Mouse (Mus musculus): ENCODE measurements at regions not wholly inside any gene's neighbourhood (a gene's known extent, or its start where the extent isn't known, plus 50 kb on each side); places are given as distances from the start of the nearest gene placed in this dataset.

GRCm38 (mm10) chr7:72968193-72968592 is 407.1 kb upstream of the Rgma start:
- H3K4me2 ChIP-seq: no peak overlapping the region
- H3K4me3 ChIP-seq: no peak overlapping the region
- ATAC-seq: no peak
- 65% methylated on average over 4 of the region's 4 CpGs for whole genome bisulfite sequencing (ENCODE audit: insufficient replicate concordance)
- H3K4me1 ChIP-seq: no peaks in the 10 kb centered on the region
- no peaks in the 10 kb centered on the region for H3K27me3 ChIP-seq (replicated peaks)
- H3K27ac ChIP-seq: no peak overlapping the region
- H3K9me3 ChIP-seq (replicated peaks): 0 out of 2 replicates have a peak, but pooled peaks cover 6% of the 10 kb centered on the region
- H3K9ac ChIP-seq: no peak overlapping the region
- no peaks in the 10 kb centered on the region for H3K36me3 ChIP-seq

- 59% methylated on average over 5 of the region's 5 CpGs for WGBS (ENCODE audit: insufficient replicate concordance)
- H3K4me2 ChIP-seq: no peak overlapping the region
- no peaks in the 10 kb centered on the region for H3K4me1 ChIP-seq
- H3K27ac ChIP-seq: no peak overlapping the region
- H3K4me3 ChIP-seq: no peak overlapping the region
- no peaks in the 10 kb centered on the region; the same call in 1 of the 2 replicates for H3K9me3 ChIP-seq (replicated peaks)
- no peak for ATAC-seq
- H3K36me3 ChIP-seq: no peaks in the 10 kb centered on the region
- H3K27me3 ChIP-seq (replicated peaks): no peaks in the 10 kb centered on the region
- H3K9ac ChIP-seq: no peak overlapping the region
Observed at GRCm38 (mm10) chr7:72971506-72972267, 403.6 kb upstream of the Rgma start.

DNA sequence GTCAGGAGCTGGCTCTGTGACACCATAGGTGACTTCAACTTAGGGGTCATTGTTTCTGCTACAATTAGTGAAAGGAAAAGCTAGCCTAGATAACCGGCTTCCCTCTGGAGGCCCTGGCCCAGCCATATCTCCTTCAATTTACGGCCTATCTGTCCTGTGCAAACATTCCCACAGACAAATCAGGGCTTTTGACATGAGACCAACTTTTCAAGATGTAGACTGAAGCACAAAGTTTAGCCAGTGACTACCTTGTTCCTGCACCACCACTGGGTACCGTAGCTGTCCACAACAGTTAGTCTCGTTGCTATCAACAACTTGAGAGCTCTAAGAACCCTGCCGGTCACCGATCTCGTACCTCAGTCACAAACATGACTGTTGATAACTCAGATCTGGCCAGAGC is 402.9 kb upstream of the Rgma start:
- no peak overlapping the region for H3K9ac ChIP-seq
- WGBS (ENCODE audit: insufficient replicate concordance): 66% methylated on average over 7 of the region's 7 CpGs
- no peaks in the 10 kb centered on the region; the same call in 1 of the 2 replicates for H3K9me3 ChIP-seq (replicated peaks)
- H3K27ac ChIP-seq: no peak overlapping the region
- H3K36me3 ChIP-seq: no peaks in the 10 kb centered on the region
- H3K4me1 ChIP-seq: no peaks in the 10 kb centered on the region
- ATAC-seq: no peak
- H3K4me3 ChIP-seq: no peak overlapping the region
- no peak overlapping the region for H3K4me2 ChIP-seq
- H3K27me3 ChIP-seq (replicated peaks): no peaks in the 10 kb centered on the region

DNA sequence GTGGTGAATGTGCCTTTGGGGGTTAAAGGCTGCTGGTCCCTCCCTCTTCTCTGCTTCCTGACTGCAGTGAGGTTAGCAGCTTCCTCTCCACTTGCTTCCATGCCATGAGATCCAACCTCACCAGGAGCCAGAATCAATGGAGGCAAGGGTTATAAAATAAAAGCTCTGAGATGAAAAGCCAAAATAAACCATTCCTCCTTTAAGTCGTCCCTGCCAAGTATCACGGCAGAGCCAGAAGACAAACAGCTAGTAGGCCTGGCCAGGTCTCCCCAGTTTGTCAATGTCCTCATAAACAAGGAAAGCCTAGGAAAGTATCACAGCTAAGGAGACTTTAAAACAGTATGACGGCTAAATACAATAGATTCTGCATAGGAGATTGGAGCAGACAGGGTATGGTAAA is 401.5 kb upstream of the Rgma start:
- Histone ChIP-seq H3K27me3 (replicated peaks) (no peaks in the 10 kb centered on the region), H3K9me3 (replicated peaks) (no peaks in the 10 kb centered on the region; the same call in 1 of the 2 replicates), H3K36me3 (no peaks in the 10 kb centered on the region), H3K4me1 (no peaks in the 10 kb centered on the region), H3K27ac (no peak overlapping the region), H3K4me2 (no peak overlapping the region), H3K9ac (no peak overlapping the region), H3K4me3 (no peak overlapping the region)
- WGBS (ENCODE audit: insufficient replicate concordance): 66% methylated on average over 3 of the region's 3 CpGs
- ATAC-seq: no peak

DNA sequence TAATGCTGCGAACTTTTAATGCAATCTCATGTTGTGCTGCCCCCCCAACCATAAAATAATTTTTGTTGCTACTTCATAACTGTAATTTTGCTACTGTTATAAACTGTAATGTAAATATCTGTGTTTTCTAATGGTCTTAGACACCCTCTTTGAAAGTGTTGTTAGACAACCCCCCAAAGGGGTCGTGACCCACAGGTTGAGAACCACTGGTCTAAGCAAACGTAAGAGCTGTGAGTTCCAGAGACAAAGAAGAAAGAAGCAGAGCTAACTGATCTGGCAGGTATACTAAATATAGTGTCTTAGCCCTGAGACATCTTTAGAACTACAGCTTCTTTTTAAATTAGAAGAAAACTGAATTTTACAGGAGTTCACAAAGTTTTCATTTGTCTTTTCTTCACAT is 400.9 kb upstream of the Rgma start:
- Histone ChIP-seq H3K4me1 (no peaks in the 10 kb centered on the region), H3K36me3 (no peaks in the 10 kb centered on the region), H3K27ac (no peak overlapping the region), H3K4me2 (no peak overlapping the region), H3K4me3 (no peak overlapping the region), H3K9ac (no peak overlapping the region), H3K9me3 (replicated peaks) (no peaks in the 10 kb centered on the region; the same call in 1 of the 2 replicates), H3K27me3 (replicated peaks) (no peaks in the 10 kb centered on the region)
- no peak for ATAC-seq
- 67% methylated on average over 3 of the region's 3 CpGs for WGBS (ENCODE audit: insufficient replicate concordance)

- ATAC-seq: no peak
- Histone ChIP-seq H3K27me3 (replicated peaks) (no peaks in the 10 kb centered on the region), H3K4me1 (no peaks in the 10 kb centered on the region), H3K9ac (no peak overlapping the region), H3K4me2 (no peak overlapping the region), H3K27ac (no peak overlapping the region), H3K36me3 (no peaks in the 10 kb centered on the region), H3K9me3 (replicated peaks) (0 out of 2 replicates have a peak, but pooled peaks cover 2% of the 10 kb centered on the region), H3K4me3 (no peak overlapping the region)
- 46% methylated on average over 8 of the region's 8 CpGs for WGBS (ENCODE audit: insufficient replicate concordance)
Observed at GRCm38 (mm10) chr7:72990559-72991429, 384.5 kb upstream of the Rgma start.

- Histone ChIP-seq H3K36me3 (no peaks in the 10 kb centered on the region), H3K4me1 (no peaks in the 10 kb centered on the region), H3K9me3 (replicated peaks) (no peaks in the 10 kb centered on the region), H3K27me3 (replicated peaks) (no peaks in the 10 kb centered on the region), H3K9ac (no peak overlapping the region), H3K27ac (no peak overlapping the region), H3K4me3 (no peak overlapping the region), H3K4me2 (no peak overlapping the region)
- 60% methylated on average over 5 of the region's 5 CpGs for WGBS (ENCODE audit: insufficient replicate concordance)
- no peak for ATAC-seq
Observed at GRCm38 (mm10) chr7:72998374-72998773, 376.9 kb upstream of the Rgma start.

- no peak for ATAC-seq
- H3K36me3 ChIP-seq: no peaks in the 10 kb centered on the region
- no peaks in the 10 kb centered on the region for H3K4me1 ChIP-seq
- no peak overlapping the region for H3K4me2 ChIP-seq
- 56% methylated on average over 3 of the region's 3 CpGs for WGBS (ENCODE audit: insufficient replicate concordance)
- H3K9ac ChIP-seq: no peak overlapping the region
- H3K27me3 ChIP-seq (replicated peaks): no peaks in the 10 kb centered on the region
- H3K9me3 ChIP-seq (replicated peaks): no peaks in the 10 kb centered on the region
- no peak overlapping the region for H3K4me3 ChIP-seq
- no peak overlapping the region for H3K27ac ChIP-seq
Observed at GRCm38 (mm10) chr7:73019151-73019550, 356.2 kb upstream of the Rgma start.

DNA sequence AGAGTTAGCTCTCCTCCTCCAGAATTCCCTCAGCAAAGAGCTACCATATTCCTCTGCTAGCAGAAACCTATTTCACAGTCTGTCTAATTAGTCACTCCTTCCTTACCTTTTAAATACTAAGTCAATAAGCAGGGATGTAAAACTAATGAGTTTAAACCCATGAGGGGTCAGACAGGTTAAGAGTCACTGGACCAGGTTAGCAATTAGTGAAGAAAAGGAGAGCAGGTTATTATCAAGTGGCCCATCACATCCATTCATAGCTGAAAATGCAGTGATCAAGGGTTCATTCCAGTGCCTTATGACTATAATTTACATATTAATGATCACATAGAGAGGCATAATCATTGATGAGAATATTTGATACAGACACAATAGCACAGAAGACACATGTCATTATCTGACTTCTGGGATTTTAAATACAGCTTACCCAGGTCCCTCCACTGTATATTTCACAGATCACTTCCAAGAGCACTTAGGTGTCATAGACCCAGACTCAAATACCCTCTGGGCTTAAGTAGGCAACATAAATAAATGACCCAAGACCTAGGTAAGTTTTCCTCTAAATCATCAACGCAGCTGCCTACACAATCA is 355.4 kb upstream of the Rgma start:
- Histone ChIP-seq H3K27me3 (replicated peaks) (no peaks in the 10 kb centered on the region), H3K4me2 (no peak overlapping the region), H3K4me1 (no peaks in the 10 kb centered on the region), H3K36me3 (no peaks in the 10 kb centered on the region), H3K4me3 (no peak overlapping the region), H3K9me3 (replicated peaks) (no peaks in the 10 kb centered on the region), H3K27ac (no peak overlapping the region), H3K9ac (no peak overlapping the region)
- ATAC-seq: no peak
- WGBS (ENCODE audit: insufficient replicate concordance): 57% methylated on average over 1 of the region's 1 CpGs

DNA sequence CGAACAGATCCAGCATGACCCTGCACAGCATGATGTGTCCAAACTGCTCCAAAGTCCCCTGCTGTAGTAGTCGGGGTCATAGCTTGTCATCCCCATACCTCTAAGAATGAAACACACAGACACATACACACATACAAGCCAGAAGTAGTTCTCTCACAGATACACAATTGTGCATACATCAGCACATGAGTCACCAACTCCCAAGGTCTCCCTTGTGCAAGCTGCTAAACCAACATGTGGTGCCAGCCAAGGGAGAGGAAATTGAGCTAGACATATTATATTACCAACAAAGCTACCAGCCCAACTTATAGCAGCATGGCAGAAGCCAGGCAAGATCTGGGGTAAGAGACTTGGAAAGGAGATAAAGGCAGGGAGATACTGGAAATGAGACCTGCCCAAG is 353.5 kb upstream of the Rgma start:
- Histone ChIP-seq H3K27me3 (replicated peaks) (no peaks in the 10 kb centered on the region), H3K4me3 (no peak overlapping the region), H3K9me3 (replicated peaks) (no peaks in the 10 kb centered on the region), H3K36me3 (no peaks in the 10 kb centered on the region), H3K9ac (no peak overlapping the region), H3K27ac (no peak overlapping the region), H3K4me2 (no peak overlapping the region), H3K4me1 (no peaks in the 10 kb centered on the region)
- 68% methylated on average over 2 of the region's 2 CpGs for WGBS (ENCODE audit: insufficient replicate concordance)
- no peak for ATAC-seq

DNA sequence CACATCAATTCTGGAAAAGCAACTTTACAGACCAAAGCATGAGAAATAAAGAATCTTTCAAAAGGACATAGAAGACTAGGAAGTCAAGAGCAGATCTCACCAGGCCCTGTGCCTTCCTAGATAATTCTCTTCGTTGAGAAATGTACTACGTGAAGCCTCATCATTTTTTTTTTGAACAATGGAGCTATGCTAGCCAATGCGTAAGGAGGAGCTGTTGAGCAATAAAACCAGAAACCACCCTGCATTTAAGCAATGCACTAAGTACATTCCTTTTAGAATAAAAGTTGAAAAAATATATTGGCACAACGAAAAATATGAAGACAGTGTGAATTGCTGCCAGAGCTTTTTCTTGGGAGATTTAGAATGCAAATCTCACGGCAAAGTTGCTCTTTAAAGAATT is 349.7 kb upstream of the Rgma start:
- H3K4me1 ChIP-seq: no peaks in the 10 kb centered on the region
- 69% methylated on average over 5 of the region's 5 CpGs for WGBS (ENCODE audit: insufficient replicate concordance)
- H3K9me3 ChIP-seq (replicated peaks): no peaks in the 10 kb centered on the region
- H3K36me3 ChIP-seq: no peaks in the 10 kb centered on the region
- H3K27ac ChIP-seq: no peak overlapping the region
- no peak overlapping the region for H3K9ac ChIP-seq
- no peaks in the 10 kb centered on the region for H3K27me3 ChIP-seq (replicated peaks)
- ATAC-seq: no peak
- no peak overlapping the region for H3K4me3 ChIP-seq
- H3K4me2 ChIP-seq: no peak overlapping the region

DNA sequence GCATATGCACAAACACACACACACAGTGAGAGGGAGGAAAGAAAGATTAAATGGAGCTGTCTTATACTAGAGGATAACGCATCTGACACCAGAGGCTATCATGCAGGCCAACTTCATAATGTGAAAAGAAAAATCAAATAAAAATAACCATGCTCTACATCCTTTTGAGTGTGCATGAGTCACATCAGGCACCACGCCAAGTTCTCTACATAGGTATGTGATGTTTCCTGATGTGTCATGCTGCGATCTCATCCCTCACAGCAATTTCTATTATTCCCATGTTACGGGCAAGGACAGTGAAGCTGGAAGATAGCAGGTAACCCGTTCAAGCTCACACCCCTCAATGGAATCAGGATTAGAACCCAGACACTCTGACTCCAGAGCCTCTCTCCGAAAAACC is 346.4 kb upstream of the Rgma start:
- Histone ChIP-seq H3K9ac (no peak overlapping the region), H3K4me1 (no peaks in the 10 kb centered on the region), H3K36me3 (no peaks in the 10 kb centered on the region), H3K9me3 (replicated peaks) (no peaks in the 10 kb centered on the region), H3K4me3 (no peak overlapping the region), H3K4me2 (no peak overlapping the region), H3K27me3 (replicated peaks) (no peaks in the 10 kb centered on the region), H3K27ac (no peak overlapping the region)
- WGBS (ENCODE audit: insufficient replicate concordance): 64% methylated on average over 6 of the region's 6 CpGs
- no peak for ATAC-seq
